Mouse (Mus musculus): ENCODE measurements around the gene Cap1. TPM values are rescaled to one million over a fixed set of nuclear protein-coding genes. Genes with fewer than 3 reads are reported as not detected.

The Cap1 gene
- polyA plus RNA-seq, 1 experiment from 2014 or later, result 31.6 TPM

GRCm38 (mm10) chr4:122861836-122862235 is 24.0 kb downstream of the Cap1 start:
- Histone ChIP-seq H3K9ac (no peak overlapping the region), H3K4me2 (no peak overlapping the region), H3K4me1 (no peaks in the 10 kb centered on the region), H3K27ac (no peak overlapping the region), H3K9me3 (replicated peaks) (no peaks in the 10 kb centered on the region), H3K4me3 (no peak overlapping the region), H3K27me3 (replicated peaks) (no peaks in the 10 kb centered on the region), H3K36me3 (peaks cover 89% of the 10 kb centered on the region)
- 87% methylated on average over 4 of the region's 4 CpGs for WGBS (ENCODE audit: insufficient replicate concordance)
- ATAC-seq, result no peak

GRCm38 (mm10) chr4:122859096-122859674 is 26.7 kb downstream of the Cap1 start:
- H3K4me3 ChIP-seq, result no peak overlapping the region
- H3K27ac ChIP-seq, result no peak overlapping the region
- no peak overlapping the region for H3K9ac ChIP-seq
- 72% methylated on average over 6 of the region's 6 CpGs for WGBS (ENCODE audit: insufficient replicate concordance)
- no peaks in the 10 kb centered on the region for H3K27me3 ChIP-seq (replicated peaks)
- H3K4me1 ChIP-seq, result no peaks in the 10 kb centered on the region
- no peaks in the 10 kb centered on the region for H3K9me3 ChIP-seq (replicated peaks)
- ATAC-seq, result no peak
- H3K4me2 ChIP-seq, result no peak overlapping the region
- H3K36me3 ChIP-seq, result peaks cover 88% of the 10 kb centered on the region

GRCm38 (mm10) chr4:122857909-122858308 is 27.9 kb downstream of the Cap1 start:
- ATAC-seq, result no peak
- no peak overlapping the region for H3K27ac ChIP-seq
- no peak overlapping the region for H3K9ac ChIP-seq
- H3K27me3 ChIP-seq (replicated peaks), result no peaks in the 10 kb centered on the region
- peaks cover 75% of the 10 kb centered on the region for H3K36me3 ChIP-seq
- H3K4me1 ChIP-seq, result no peaks in the 10 kb centered on the region
- no peak overlapping the region for H3K4me3 ChIP-seq
- WGBS (ENCODE audit: insufficient replicate concordance), result 51% methylated on average over 2 of the region's 2 CpGs
- H3K4me2 ChIP-seq, result no peak overlapping the region
- no peaks in the 10 kb centered on the region for H3K9me3 ChIP-seq (replicated peaks)

DNA sequence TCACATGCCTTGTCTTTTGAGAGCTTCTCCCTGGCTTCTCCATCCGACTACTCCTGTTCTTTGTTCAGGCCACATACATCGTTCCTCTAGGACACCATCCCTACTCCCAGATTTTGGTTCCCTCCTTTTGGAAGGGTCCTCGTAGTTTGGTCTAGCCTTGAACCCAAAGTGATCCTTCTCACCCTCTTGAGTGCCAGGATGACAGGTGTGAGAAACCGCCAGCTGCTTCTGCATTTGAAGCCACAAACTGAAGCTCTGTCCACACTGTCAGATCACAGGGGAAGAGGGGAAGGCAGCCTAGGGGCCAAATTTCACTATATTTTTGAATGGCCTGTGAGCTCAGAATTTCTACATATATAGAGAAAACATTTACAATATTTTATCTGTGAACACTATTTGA is 31.1 kb downstream of the Cap1 start:
- H3K27me3 ChIP-seq (replicated peaks), result no peaks in the 10 kb centered on the region
- no peaks in the 10 kb centered on the region for H3K9me3 ChIP-seq (replicated peaks)

DNA sequence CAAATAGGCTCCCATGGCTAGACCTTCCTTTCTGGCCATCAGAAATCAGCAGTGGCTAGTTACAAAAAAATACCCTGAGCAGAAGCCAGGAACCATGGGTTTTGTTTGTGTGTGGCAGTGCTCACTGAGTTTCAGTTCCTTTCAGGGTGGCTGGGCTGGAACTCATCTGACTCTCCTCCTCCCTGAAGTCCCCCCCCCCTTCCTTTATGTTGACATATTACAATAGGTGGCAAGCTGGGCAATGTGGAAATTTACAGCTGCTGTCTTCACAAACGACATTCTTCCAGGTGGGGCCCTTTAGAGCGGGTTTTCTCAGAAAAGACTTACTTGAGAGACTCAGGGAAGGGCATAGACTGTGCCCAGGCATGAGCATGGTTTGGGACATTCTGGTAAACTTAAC is 32.2 kb downstream of the Cap1 start:
- no peak overlapping the region for H3K9ac ChIP-seq
- no peaks in the 10 kb centered on the region for H3K9me3 ChIP-seq (replicated peaks)
- no peaks in the 10 kb centered on the region for H3K27me3 ChIP-seq (replicated peaks)
- no peaks in the 10 kb centered on the region for H3K4me1 ChIP-seq
- peaks cover 62% of the 10 kb centered on the region for H3K36me3 ChIP-seq
- no peak overlapping the region for H3K27ac ChIP-seq
- H3K4me2 ChIP-seq, result no peak overlapping the region
- no peak overlapping the region for H3K4me3 ChIP-seq
- no peak for ATAC-seq
- 48% methylated on average over 2 of the region's 2 CpGs for WGBS (ENCODE audit: insufficient replicate concordance)

More for the DNA sequence above, 31.1 kb downstream of the Cap1 start:
- peaks cover 63% of the 10 kb centered on the region for H3K36me3 ChIP-seq
- 74% methylated on average over 4 of the region's 4 CpGs for WGBS (ENCODE audit: insufficient replicate concordance)
- H3K4me2 ChIP-seq, result no peak overlapping the region
- H3K27ac ChIP-seq, result no peak overlapping the region
- H3K4me1 ChIP-seq, result no peaks in the 10 kb centered on the region
- H3K4me3 ChIP-seq, result no peak overlapping the region
- no peak overlapping the region for H3K9ac ChIP-seq
- no peak for ATAC-seq

DNA sequence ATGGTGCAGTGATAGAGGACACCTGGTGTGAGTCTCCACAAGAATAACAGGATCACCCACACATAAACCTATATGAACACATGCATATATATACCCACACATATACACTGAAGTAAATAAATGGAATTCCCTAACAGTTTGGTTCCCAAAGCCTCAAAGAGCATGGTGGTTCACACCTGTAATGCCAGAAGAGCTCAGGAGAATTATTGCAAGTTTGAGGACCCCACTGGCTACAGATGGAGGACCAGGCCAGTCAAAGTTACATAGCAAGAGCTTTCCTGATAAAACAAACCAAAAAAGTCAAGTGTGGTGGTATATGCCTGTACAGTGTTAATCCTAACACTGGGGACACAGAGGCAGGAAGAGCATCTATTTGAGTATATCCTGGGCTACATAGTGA is 34.3 kb downstream of the Cap1 start:
- ATAC-seq, result no peak
- Histone ChIP-seq H3K36me3 (peaks cover 59% of the 10 kb centered on the region), H3K4me2 (no peak overlapping the region)

GRCm38 (mm10) chr4:122848150-122848621 is 37.7 kb downstream of the Cap1 start:
- Histone ChIP-seq H3K27ac (no peak overlapping the region), H3K4me1 (no peaks in the 10 kb centered on the region), H3K9ac (no peak overlapping the region), H3K36me3 (peaks cover 67% of the 10 kb centered on the region), H3K4me2 (no peak overlapping the region), H3K9me3 (replicated peaks) (no peaks in the 10 kb centered on the region), H3K27me3 (replicated peaks) (no peaks in the 10 kb centered on the region), H3K4me3 (no peak overlapping the region)
- 53% methylated on average over 13 of the region's 13 CpGs for WGBS (ENCODE audit: insufficient replicate concordance)
- ATAC-seq, result no peak

More for the DNA sequence above, 34.3 kb downstream of the Cap1 start:
- no peaks in the 10 kb centered on the region for H3K4me1 ChIP-seq
- no peaks in the 10 kb centered on the region for H3K9me3 ChIP-seq (replicated peaks)
- no peak overlapping the region for H3K27ac ChIP-seq
- H3K9ac ChIP-seq, result no peak overlapping the region
- H3K27me3 ChIP-seq (replicated peaks), result no peaks in the 10 kb centered on the region
- no peak overlapping the region for H3K4me3 ChIP-seq

DNA sequence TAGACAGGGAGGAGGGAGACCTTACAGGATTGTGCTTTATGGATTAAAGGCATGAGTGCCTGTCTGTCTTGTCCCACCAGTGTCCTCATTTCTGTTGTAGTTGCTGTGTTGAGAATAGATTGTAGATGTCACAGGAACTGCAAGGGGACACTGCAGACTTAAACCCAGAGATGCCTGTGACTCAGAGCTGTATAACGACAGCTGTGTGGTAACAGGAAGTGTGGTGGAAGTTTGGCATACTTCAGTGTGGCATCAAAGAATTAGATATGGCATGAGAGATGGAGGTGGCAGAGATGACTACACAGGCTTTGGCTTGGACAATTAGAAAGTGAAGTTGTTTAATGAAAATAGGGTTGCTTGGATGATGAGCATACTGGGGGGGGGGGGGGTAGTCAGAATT is 47.4 kb downstream of the Cap1 start:
- H3K9ac ChIP-seq, result no peak overlapping the region
- no peak overlapping the region for H3K27ac ChIP-seq
- ATAC-seq, result no peak
- no peak overlapping the region for H3K4me2 ChIP-seq
- H3K27me3 ChIP-seq (replicated peaks), result no peaks in the 10 kb centered on the region
- WGBS (ENCODE audit: insufficient replicate concordance), result 39% methylated on average over 1 of the region's 1 CpGs
- no peaks in the 10 kb centered on the region for H3K9me3 ChIP-seq (replicated peaks)
- no peak overlapping the region for H3K4me3 ChIP-seq
- peaks cover 16% of the 10 kb centered on the region for H3K4me1 ChIP-seq
- H3K36me3 ChIP-seq, result peaks cover 17% of the 10 kb centered on the region

DNA sequence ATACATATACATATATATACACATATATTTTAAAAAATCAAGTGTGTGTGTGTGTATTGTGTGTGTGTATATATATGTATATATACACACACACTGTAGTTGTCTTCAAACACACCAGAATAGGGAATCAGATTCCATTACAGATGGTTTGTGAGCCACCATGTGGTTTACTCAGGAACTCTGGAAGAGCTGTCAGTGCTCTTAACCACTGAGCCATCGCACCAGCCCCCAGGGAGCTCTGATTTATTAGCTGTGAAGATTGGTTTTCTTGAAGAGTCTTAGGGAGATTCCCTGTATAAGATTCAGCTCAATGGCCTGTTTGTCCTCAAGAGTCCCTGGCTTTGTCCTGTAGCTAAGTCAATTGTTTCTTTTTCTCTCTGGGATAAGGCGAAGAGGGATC is 47.9 kb downstream of the Cap1 start:
- Histone ChIP-seq H3K4me2 (no peak overlapping the region), H3K9ac (no peak overlapping the region), H3K27me3 (replicated peaks) (no peaks in the 10 kb centered on the region), H3K36me3 (peaks cover 14% of the 10 kb centered on the region), H3K4me3 (no peak overlapping the region), H3K9me3 (replicated peaks) (no peaks in the 10 kb centered on the region), H3K4me1 (peaks cover 16% of the 10 kb centered on the region), H3K27ac (no peak overlapping the region)
- 73% methylated on average over 2 of the region's 2 CpGs for WGBS (ENCODE audit: insufficient replicate concordance)
- ATAC-seq, result no peak

GRCm38 (mm10) chr4:122837180-122837730 is 48.6 kb downstream of the Cap1 start:
- peaks cover 16% of the 10 kb centered on the region for H3K4me1 ChIP-seq
- H3K4me3 ChIP-seq, result no peak overlapping the region
- no peak for ATAC-seq
- peak overlapping the region; percentile 80 for H3K4me2 ChIP-seq
- 63% methylated on average over 6 of the region's 6 CpGs for WGBS (ENCODE audit: insufficient replicate concordance)
- no peaks in the 10 kb centered on the region for H3K9me3 ChIP-seq (replicated peaks)
- no peaks in the 10 kb centered on the region for H3K27me3 ChIP-seq (replicated peaks)
- H3K36me3 ChIP-seq, result peaks cover 14% of the 10 kb centered on the region
- H3K9ac ChIP-seq, result no peak overlapping the region
- H3K27ac ChIP-seq, result no peak overlapping the region

- Histone ChIP-seq H3K4me1 (peaks cover 16% of the 10 kb centered on the region), H3K27ac (no peak overlapping the region), H3K36me3 (peaks cover 8% of the 10 kb centered on the region; the same call in 1 of the 2 replicates), H3K4me2 (peak overlapping the region; percentile 80), H3K4me3 (peak overlapping the region; percentile 68), H3K9me3 (replicated peaks) (no peaks in the 10 kb centered on the region), H3K27me3 (replicated peaks) (no peaks in the 10 kb centered on the region), H3K9ac (peak overlapping the region; percentile 67)
- WGBS (ENCODE audit: insufficient replicate concordance), result 0% methylated on average over 7 of the region's 7 CpGs
- peak; percentile 66 for ATAC-seq
Measured at GRCm38 (mm10) chr4:122836403-122836775, 49.5 kb downstream of the Cap1 start.

DNA sequence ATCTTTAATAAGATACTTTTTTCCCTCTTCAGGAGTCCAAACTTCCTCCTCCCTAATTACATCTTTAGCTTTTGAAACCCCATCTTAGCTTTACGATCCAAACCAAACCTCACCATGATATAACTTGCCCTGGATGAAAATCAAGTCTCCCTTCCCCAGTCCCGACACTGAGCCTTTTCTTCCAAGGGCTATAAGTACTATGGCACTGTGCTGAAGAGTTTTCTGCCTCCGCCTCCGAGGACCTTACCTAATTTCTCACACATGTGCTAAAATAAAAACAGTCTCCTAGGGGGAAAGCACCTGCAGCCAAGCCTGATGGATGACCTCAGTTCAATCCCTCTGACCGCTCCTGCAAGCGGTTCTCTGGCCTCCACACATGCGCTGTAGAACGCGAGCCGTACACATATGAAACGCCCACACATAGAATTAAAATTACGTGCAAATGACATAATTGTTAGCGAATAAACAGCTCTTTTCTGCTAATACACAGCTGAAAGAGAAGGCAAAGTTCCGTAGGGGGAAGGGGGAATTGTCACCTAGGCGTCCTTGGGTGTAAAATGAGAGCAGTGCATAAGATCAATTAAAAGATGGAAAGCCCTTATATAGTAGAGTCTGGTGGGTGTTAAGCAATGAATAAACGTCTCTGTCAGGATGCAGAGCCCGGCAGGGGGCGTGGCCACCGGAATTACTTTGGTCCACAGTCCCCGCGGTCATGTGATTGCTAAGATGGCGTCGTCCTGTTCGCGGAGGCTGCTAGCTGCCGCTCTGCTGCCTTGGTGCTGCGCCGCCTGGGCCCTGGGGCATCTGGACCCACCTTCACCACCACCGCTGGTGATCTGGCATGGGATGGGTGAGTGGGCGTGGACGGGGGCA is 50.1 kb downstream of the Cap1 start, which contains the start of gene Ppt1:
Gene Ppt1 (plus strand): TSS at position 713 of the 873 bp plus-strand sequence.
- Histone ChIP-seq H3K4me1 (peaks cover 16% of the 10 kb centered on the region), H3K27me3 (replicated peaks) (no peaks in the 10 kb centered on the region), H3K4me3 (peak within 1 kb of the TSS; percentile 68), H3K4me2 (peak within 1 kb of the TSS; percentile 80), H3K9ac (peak within 1 kb of the TSS; percentile 67), H3K9me3 (replicated peaks) (no peaks in the 10 kb centered on the region), H3K36me3 (0 out of 2 replicates have a peak, but pooled peaks cover 1% of the 10 kb centered on the region), H3K27ac (peak within 1 kb of the TSS; percentile 50)
- WGBS (ENCODE audit: insufficient replicate concordance), result 6% methylated on average over 31 of the region's 31 CpGs
- ATAC-seq, result peak; percentile 91
